Mouse (Mus musculus): ENCODE data around the gene Ing4. TPM values are rescaled to one million over a fixed set of nuclear protein-coding genes. Genes with fewer than 3 reads are reported as not detected.
A peak's percentile ranks its signal among the peaks of the same experiment; 100 is the strongest.

Ing4 gene
- polyA plus RNA-seq, 1 experiment from 2014 or later = 65.4 TPM

DNA sequence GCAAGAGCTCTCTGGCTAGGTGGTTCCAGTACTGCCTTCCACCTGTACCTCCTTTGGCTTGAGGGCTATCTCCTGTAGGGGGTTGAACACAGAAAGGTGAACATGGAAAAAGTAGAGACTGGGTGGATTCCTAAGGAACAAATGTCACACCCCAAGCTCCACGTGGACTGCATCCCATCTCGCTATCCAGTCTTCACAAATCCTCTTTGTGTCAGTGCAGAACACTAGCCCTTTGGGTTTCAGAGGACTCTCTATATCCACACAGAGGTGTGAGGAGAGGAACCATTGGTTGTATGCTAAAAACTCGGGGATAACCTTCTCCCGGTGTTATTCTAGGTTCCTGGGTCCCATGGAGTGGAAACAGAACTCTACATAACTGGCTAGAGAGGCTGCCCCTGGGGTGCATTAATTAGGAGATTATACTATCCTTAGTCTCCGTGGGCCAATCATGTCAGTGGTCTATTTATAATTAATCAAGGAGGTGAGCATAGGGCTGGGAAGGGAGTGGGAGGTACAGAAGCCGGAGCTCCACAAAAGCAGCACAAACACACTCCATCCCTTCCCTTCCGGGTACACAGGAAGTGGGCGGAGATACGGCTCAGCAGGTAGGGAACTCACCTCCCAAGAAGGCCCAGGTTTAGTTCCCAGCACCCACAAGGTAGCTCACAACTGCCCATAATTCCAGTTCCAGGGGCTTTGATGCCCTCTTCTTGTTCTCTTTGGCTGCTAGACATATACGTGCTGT is 51.0 kb downstream of the Ing4 start:
- ATAC-seq = no peak
- H3K9ac ChIP-seq (ENCODE audit: low read depth, low read length) = no peak overlapping the region
- H3K4me1 ChIP-seq (replicated peaks; ENCODE audit: control insufficient read depth, insufficient read depth, low read length) = peaks cover 15% of the 10 kb centered on the region; the same call in 1 of the 2 replicates
- WGBS = 51% methylated on average over 10 of the region's 10 CpGs
- H3K27ac ChIP-seq (ENCODE audit: low read depth, low read length) = peak overlapping the region; percentile 83
- no peaks in the 10 kb centered on the region for H3K27me3 ChIP-seq (replicated peaks; ENCODE audit: control insufficient read depth, insufficient read depth, low read length)
- peak overlapping the region; percentile 53 for H3K4me2 ChIP-seq (replicated peaks; ENCODE audit: low read depth)
- H3K9me3 ChIP-seq (ENCODE audit: control insufficient read depth) = no peaks in the 10 kb centered on the region
- no peak for TF ChIP-seq CTCF (IDR thresholded peaks at IDR 0.05; ENCODE audit: low read depth)
- no peak overlapping the region for H3K4me3 ChIP-seq (ENCODE audit: low read depth, low read length)
- H3K36me3 ChIP-seq (ENCODE audit: control insufficient read depth, insufficient read depth) = no peaks in the 10 kb centered on the region

- WGBS = 86% methylated on average over 5 of the region's 5 CpGs
- no peak overlapping the region for H3K27ac ChIP-seq (ENCODE audit: low read depth, low read length)
Observed at GRCm38 (mm10) chr6:125092372-125092771, 52.8 kb downstream of the Ing4 start.

GRCm38 (mm10) chr6:125094843-125095242 is 55.3 kb downstream of the Ing4 start:
- H3K9ac ChIP-seq (ENCODE audit: low read depth, low read length) = no peak overlapping the region
- peaks cover 19% of the 10 kb centered on the region; the same call in 1 of the 2 replicates for H3K4me1 ChIP-seq (replicated peaks; ENCODE audit: control insufficient read depth, insufficient read depth, low read length)
- 48% methylated on average over 3 of the region's 3 CpGs for WGBS
- TF ChIP-seq CTCF (IDR thresholded peaks at IDR 0.05; ENCODE audit: low read depth) = no peak
- peaks cover 5% of the 10 kb centered on the region; the same call in 1 of the 2 replicates for H3K36me3 ChIP-seq (ENCODE audit: control insufficient read depth, insufficient read depth)
- no peak for ATAC-seq
- H3K4me3 ChIP-seq (ENCODE audit: low read depth, low read length) = no peak overlapping the region
- peak overlapping the region; percentile 91; the same call in 1 of the 2 replicates for H3K27ac ChIP-seq (ENCODE audit: low read depth, low read length)
- no peaks in the 10 kb centered on the region for H3K9me3 ChIP-seq (ENCODE audit: control insufficient read depth)
- no peaks in the 10 kb centered on the region for H3K27me3 ChIP-seq (replicated peaks; ENCODE audit: control insufficient read depth, insufficient read depth, low read length)
- H3K4me2 ChIP-seq (replicated peaks; ENCODE audit: low read depth) = no peak overlapping the region

More at GRCm38 (mm10) chr6:125092372-125092771, 52.8 kb downstream of the Ing4 start:
- no peaks in the 10 kb centered on the region for H3K36me3 ChIP-seq (ENCODE audit: control insufficient read depth, insufficient read depth)
- H3K9ac ChIP-seq (ENCODE audit: low read depth, low read length) = no peak overlapping the region
- no peaks in the 10 kb centered on the region for H3K27me3 ChIP-seq (replicated peaks; ENCODE audit: control insufficient read depth, insufficient read depth, low read length)
- TF ChIP-seq CTCF (IDR thresholded peaks at IDR 0.05; ENCODE audit: low read depth) = no peak
- no peak overlapping the region for H3K4me2 ChIP-seq (replicated peaks; ENCODE audit: low read depth)
- H3K4me1 ChIP-seq (replicated peaks; ENCODE audit: control insufficient read depth, insufficient read depth, low read length) = peaks cover 15% of the 10 kb centered on the region; the same call in 1 of the 2 replicates
- ATAC-seq = no peak
- H3K9me3 ChIP-seq (ENCODE audit: control insufficient read depth) = no peaks in the 10 kb centered on the region
- H3K4me3 ChIP-seq (ENCODE audit: low read depth, low read length) = no peak overlapping the region

GRCm38 (mm10) chr6:125095391-125096278 is 56.1 kb downstream of the Ing4 start, which contains the start of gene Chd4:
Gene Chd4 (plus strand): TSS chr6:125095981.
- Histone ChIP-seq H3K27ac (ENCODE audit: low read depth, low read length) (peak within 1 kb of the TSS; percentile 91), H3K4me3 (ENCODE audit: low read depth, low read length) (peak within 1 kb of the TSS; percentile 79), H3K9me3 (ENCODE audit: control insufficient read depth) (no peaks in the 10 kb centered on the region), H3K9ac (ENCODE audit: low read depth, low read length) (peak within 1 kb of the TSS; percentile 91), H3K27me3 (replicated peaks; ENCODE audit: control insufficient read depth, insufficient read depth, low read length) (no peaks in the 10 kb centered on the region), H3K4me1 (replicated peaks; ENCODE audit: control insufficient read depth, insufficient read depth, low read length) (peaks cover 12% of the 10 kb centered on the region; the same call in 1 of the 2 replicates), H3K36me3 (ENCODE audit: control insufficient read depth, insufficient read depth) (peaks cover 13% of the 10 kb centered on the region), H3K4me2 (replicated peaks; ENCODE audit: low read depth) (peak within 1 kb of the TSS; percentile 70)
- TF ChIP-seq CTCF (IDR thresholded peaks at IDR 0.05; ENCODE audit: low read depth) = no peak
- peak; percentile 68 for ATAC-seq
- WGBS = 3% methylated on average over 30 of the region's 45 CpGs

DNA sequence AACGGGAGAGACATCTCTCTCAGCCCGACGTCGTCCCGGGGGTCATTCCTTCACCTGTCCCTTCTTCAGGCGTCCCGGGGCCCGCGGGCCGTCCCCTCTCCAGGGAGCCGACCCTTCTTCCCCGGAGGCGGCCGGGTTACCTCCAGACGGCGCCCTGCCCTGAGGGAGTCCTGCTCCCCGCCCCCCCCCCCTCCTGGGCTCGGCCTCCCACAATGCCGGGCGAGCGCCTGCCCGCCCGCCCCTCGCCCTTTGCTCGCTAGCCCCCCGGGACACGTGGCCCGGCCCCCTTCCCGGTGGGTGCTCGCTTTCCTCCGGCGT is 56.7 kb downstream of the Ing4 start:
- Histone ChIP-seq H3K9me3 (ENCODE audit: control insufficient read depth) (no peaks in the 10 kb centered on the region), H3K36me3 (ENCODE audit: control insufficient read depth, insufficient read depth) (peaks cover 18% of the 10 kb centered on the region), H3K27ac (ENCODE audit: low read depth, low read length) (peak overlapping the region; percentile 91), H3K9ac (ENCODE audit: low read depth, low read length) (peak overlapping the region; percentile 91), H3K4me2 (replicated peaks; ENCODE audit: low read depth) (peak overlapping the region; percentile 70), H3K4me1 (replicated peaks; ENCODE audit: control insufficient read depth, insufficient read depth, low read length) (peaks cover 12% of the 10 kb centered on the region; the same call in 1 of the 2 replicates), H3K4me3 (ENCODE audit: low read depth, low read length) (peak overlapping the region; percentile 79), H3K27me3 (replicated peaks; ENCODE audit: control insufficient read depth, insufficient read depth, low read length) (no peaks in the 10 kb centered on the region)
- no peak; the same call in 1 of the 2 replicates for ATAC-seq
- TF ChIP-seq CTCF (IDR thresholded peaks at IDR 0.05; ENCODE audit: low read depth) = no peak
- WGBS = 3% methylated on average over 12 of the region's 32 CpGs
